11 mouse cellular contexts compared by ENCODE assay signal in genomic region chr10:122602394-122602793, GRCm38 (mm10).
A peak's percentile ranks its signal among the peaks of the same experiment; 100 is the strongest.
DNase-seq lines count a peak whose midpoint lies in the region; ATAC-seq and TF ChIP-seq lines count a peak whose summit lies in the region.
"Had no signal": no experiment of that assay in that cellular context is flagged by ENCODE, and none has a peak within 500 bp of the region (broad histone marks: within the 10 kb centered on the region; RNA-seq: fewer than 3 reads in every experiment).

No protein-coding gene starts in this region.

- TF ChIP-seq POLR2A in lung, adult 2 months (IDR thresholded peaks at IDR 0.05; ENCODE audit: borderline replicate concordance, extremely low read depth, low read depth, low read length), result no peak

- no peaks in the 10 kb centered on the region for H3K27me3 ChIP-seq in liver, embryonic 11.5 days (replicated peaks; ENCODE audit: control insufficient read depth, insufficient read depth, low read length)
- H3K27me3 ChIP-seq in hindbrain, embryonic 11.5 days (ENCODE audit: control insufficient read depth, insufficient read depth, low read length), result no peaks in the 10 kb centered on the region
- H3K27me3 ChIP-seq in megakaryocyte, embryonic 14.5 days (replicated peaks), result no peaks in the 10 kb centered on the region

- no peak overlapping the region for H3K4me2 ChIP-seq in liver, embryonic 11.5 days
- no peak overlapping the region for H3K4me2 ChIP-seq in hindbrain, embryonic 11.5 days (replicated peaks; ENCODE audit: low read depth, low read length)

- no peaks in the 10 kb centered on the region for H3K36me3 ChIP-seq in liver, embryonic 11.5 days (ENCODE audit: control insufficient read depth, insufficient read depth, low read length)
- H3K36me3 ChIP-seq in hindbrain, embryonic 11.5 days (ENCODE audit: control insufficient read depth, insufficient read depth, low read length), result no peaks in the 10 kb centered on the region
- no peaks in the 10 kb centered on the region for H3K36me3 ChIP-seq in megakaryocyte, embryonic 14.5 days (replicated peaks; ENCODE audit: low read length)

- TF ChIP-seq CTCF in lung, adult 2 months (IDR thresholded peaks at IDR 0.05; ENCODE audit: insufficient read depth, low read length), result no peak

- ATAC-seq in liver, embryonic 11.5 days (replicated peaks; ENCODE audit: low FRiP score), result no peak
- peak; percentile 64; the same call in 1 of the 2 replicates for ATAC-seq in hindbrain, embryonic 11.5 days (ENCODE audit: low FRiP score)

- H3K4me3 ChIP-seq in liver, embryonic 11.5 days (ENCODE audit: low read depth, low read length), result no peak overlapping the region
- H3K4me3 ChIP-seq in hindbrain, embryonic 11.5 days (ENCODE audit: low read depth, low read length), result no peak overlapping the region
- peak overlapping the region; percentile 33 for H3K4me3 ChIP-seq in megakaryocyte, embryonic 14.5 days (replicated peaks)
- no peak overlapping the region for H3K4me3 ChIP-seq in lung, adult 2 months (replicated peaks; ENCODE audit: extremely low read depth, low read depth, low read length)
- H3K4me3 ChIP-seq: myocyte had no signal

- 47% methylated on average over 6 of the region's 6 CpGs for WGBS in liver, embryonic 11.5 days
- 33% methylated on average over 6 of the region's 6 CpGs for WGBS in hindbrain, embryonic 11.5 days
- WGBS in lung, adult 2 months, result 56% methylated on average over 6 of the region's 6 CpGs

- no peaks in the 10 kb centered on the region for H3K9me3 ChIP-seq in liver, embryonic 11.5 days (ENCODE audit: control insufficient read depth, low read length)
- H3K9me3 ChIP-seq in hindbrain, embryonic 11.5 days (ENCODE audit: control insufficient read depth, low read length), result no peaks in the 10 kb centered on the region
- H3K9me3 ChIP-seq in megakaryocyte, embryonic 14.5 days, result no peaks in the 10 kb centered on the region

- no peak overlapping the region for H3K9ac ChIP-seq in liver, embryonic 11.5 days (ENCODE audit: low read depth, low read length)
- no peak overlapping the region for H3K9ac ChIP-seq in hindbrain, embryonic 11.5 days (ENCODE audit: low read depth, low read length)

- H3K27ac ChIP-seq in liver, embryonic 11.5 days (ENCODE audit: low read depth, low read length), result no peak overlapping the region
- H3K27ac ChIP-seq in hindbrain, embryonic 11.5 days (ENCODE audit: low read depth, low read length), result no peak overlapping the region

- no peaks in the 10 kb centered on the region for H3K4me1 ChIP-seq in liver, embryonic 11.5 days (replicated peaks; ENCODE audit: control insufficient read depth, insufficient read depth, low read length)
- H3K4me1 ChIP-seq in hindbrain, embryonic 11.5 days (replicated peaks; ENCODE audit: control insufficient read depth, insufficient read depth, low read length), result peaks cover 2% of the 10 kb centered on the region; the same call in 1 of the 2 replicates
- no peaks in the 10 kb centered on the region; the same call in 1 of the 2 replicates for H3K4me1 ChIP-seq in megakaryocyte, embryonic 14.5 days
- no peaks in the 10 kb centered on the region for H3K4me1 ChIP-seq in lung, adult 2 months (ENCODE audit: control insufficient read depth, insufficient read depth, low read length)

- DNase-seq in liver, result peak; percentile 5
- no peak for DNase-seq in liver, embryonic 11.5 days (ENCODE audit: low spot score)
- peak; percentile 35 for DNase-seq in hindbrain, embryonic 11.5 days (ENCODE audit: low spot score)
- peak; percentile 9 for DNase-seq in retina, postnatal 7 days (ENCODE audit: low read depth, low spot score)
- DNase-seq in urinary bladder, postnatal 25 days (ENCODE audit: low spot score), result no peak
- DNase-seq in lung, adult 2 months, result no peak
- no peak for DNase-seq in adrenal gland, postnatal 25 days
- DNase-seq: gastrocnemius, postnatal 25 days; kidney, adult 11 months had no signal

Comparison
In these comparisons a context has a peak if more than half of its experiments do, and no peak if none do; other contexts are left out.
1. DNase-seq: peak in liver (single experiment), hindbrain, embryonic 11.5 days (single experiment) and retina, postnatal 7 days (single experiment); none in liver, embryonic 11.5 days (single experiment), urinary bladder, postnatal 25 days (single experiment), lung, adult 2 months (single experiment) and adrenal gland, postnatal 25 days (single experiment).